Mouse (Mus musculus): ENCODE results near the gene Itgb4. TPM values are rescaled to one million over a fixed set of nuclear protein-coding genes. Genes with fewer than 3 reads are reported as not detected.
A peak's percentile ranks its signal among the peaks of the same experiment; 100 is the strongest.

Itgb4 gene
- polyA plus RNA-seq, 1 experiment = 1.3 TPM

DNA sequence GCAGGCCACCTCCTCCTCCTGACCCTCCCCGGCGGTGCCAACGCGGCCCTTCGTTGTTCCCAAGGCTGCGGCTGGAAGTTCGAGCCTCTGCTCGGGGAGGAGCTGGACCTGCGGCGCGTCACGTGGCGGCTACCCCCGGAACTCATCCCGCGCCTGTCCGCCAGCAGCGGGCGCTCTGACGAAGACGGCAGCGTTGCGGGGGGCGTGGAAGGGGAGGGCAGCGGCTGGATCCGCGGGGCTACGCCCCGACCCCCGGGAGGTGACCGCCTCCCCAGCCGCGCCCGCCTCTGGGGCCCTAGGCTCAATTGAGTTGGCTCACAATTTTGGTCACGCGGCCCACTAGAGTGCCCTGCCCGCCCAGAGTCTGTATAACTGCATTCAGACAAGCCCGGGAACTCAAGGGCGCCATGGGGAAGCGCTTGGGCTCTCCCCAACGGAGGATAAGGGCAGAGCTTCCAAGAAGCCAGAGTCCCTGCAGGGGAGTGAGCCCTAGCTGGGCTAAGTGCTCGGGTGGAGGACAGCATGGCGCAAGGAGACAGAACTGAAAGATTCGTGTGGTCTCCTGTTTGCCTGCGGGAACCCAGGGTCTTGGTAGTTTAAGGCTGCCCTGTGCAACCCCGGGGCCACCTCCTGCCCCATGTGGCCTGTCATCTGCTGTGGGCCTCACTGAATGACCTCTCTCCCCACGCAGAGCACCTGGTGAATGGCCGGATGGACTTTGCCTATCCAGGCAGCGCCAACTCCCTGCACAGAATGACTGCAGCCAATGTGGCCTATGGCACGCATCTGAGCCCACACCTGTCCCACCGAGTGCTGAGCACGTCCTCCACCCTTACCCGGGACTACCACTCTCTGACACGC, 30.6 kb downstream of the Itgb4 start:
- Histone ChIP-seq H3K4me3 (ENCODE audit: insufficient read depth, low read length) (no peak overlapping the region; the same call in 1 of the 2 replicates), H3K4me1 (ENCODE audit: control insufficient read depth, insufficient read depth, low read length) (peaks cover 3% of the 10 kb centered on the region; the same call in 1 of the 2 replicates), H3K27ac (ENCODE audit: insufficient read depth, low read length) (peak overlapping the region; percentile 3)
- TF ChIP-seq POLR2A (IDR thresholded peaks at IDR 0.05; ENCODE audit: low read depth, low read length) (peak; percentile 46), CTCF (IDR thresholded peaks at IDR 0.05; ENCODE audit: borderline replicate concordance, insufficient read depth, low read length) (peak; percentile 72)

GRCm38 (mm10) chr11:116005701-116006419, 31.4 kb downstream of the Itgb4 start:
- peaks cover 3% of the 10 kb centered on the region; the same call in 1 of the 2 replicates for H3K4me1 ChIP-seq (ENCODE audit: control insufficient read depth, insufficient read depth, low read length)
- TF ChIP-seq POLR2A (IDR thresholded peaks at IDR 0.05; ENCODE audit: low read depth, low read length) (no peak; the same call in 1 of the 2 replicates), CTCF (IDR thresholded peaks at IDR 0.05; ENCODE audit: borderline replicate concordance, insufficient read depth, low read length) (no peak)
- H3K27ac ChIP-seq (ENCODE audit: insufficient read depth, low read length) = no peak overlapping the region
- no peak overlapping the region for H3K4me3 ChIP-seq (ENCODE audit: insufficient read depth, low read length)

DNA sequence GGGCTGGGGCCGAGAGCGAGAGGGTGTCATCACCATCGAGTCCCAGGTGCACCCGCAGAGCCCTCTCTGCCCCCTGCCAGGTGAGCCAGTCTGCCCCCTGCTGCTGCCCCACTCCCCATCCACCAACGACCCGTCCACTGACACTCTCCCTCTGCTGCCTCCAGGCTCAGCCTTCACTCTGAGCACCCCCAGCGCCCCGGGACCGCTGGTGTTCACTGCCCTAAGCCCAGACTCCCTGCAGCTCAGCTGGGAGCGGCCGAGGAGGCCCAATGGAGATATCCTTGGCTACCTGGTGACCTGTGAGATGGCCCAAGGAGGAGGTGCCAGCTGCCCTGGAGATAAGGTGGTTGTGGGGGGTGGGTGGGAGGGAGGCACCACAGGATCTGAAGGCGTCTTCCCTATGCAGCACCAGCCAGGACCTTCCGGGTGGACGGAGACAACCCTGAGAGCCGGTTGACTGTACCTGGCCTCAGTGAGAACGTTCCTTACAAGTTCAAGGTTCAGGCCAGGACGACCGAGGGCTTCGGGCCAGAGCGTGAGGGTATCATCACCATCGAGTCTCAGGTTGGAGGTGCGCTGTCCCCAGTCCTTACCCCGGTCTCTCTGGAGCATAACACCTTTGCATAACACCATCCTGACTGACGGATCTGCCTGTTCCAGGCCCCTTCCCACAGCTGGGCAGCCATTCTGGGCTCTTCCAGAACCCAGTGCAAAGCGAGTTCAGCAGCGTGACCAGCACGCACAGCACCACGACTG, 32.8 kb downstream of the Itgb4 start:
- Histone ChIP-seq H3K4me3 (ENCODE audit: insufficient read depth, low read length) (no peak overlapping the region), H3K27ac (ENCODE audit: insufficient read depth, low read length) (no peak overlapping the region), H3K4me1 (ENCODE audit: control insufficient read depth, insufficient read depth, low read length) (peaks cover 3% of the 10 kb centered on the region; the same call in 1 of the 2 replicates)
- no peak for TF ChIP-seq CTCF (IDR thresholded peaks at IDR 0.05; ENCODE audit: borderline replicate concordance, insufficient read depth, low read length)

DNA sequence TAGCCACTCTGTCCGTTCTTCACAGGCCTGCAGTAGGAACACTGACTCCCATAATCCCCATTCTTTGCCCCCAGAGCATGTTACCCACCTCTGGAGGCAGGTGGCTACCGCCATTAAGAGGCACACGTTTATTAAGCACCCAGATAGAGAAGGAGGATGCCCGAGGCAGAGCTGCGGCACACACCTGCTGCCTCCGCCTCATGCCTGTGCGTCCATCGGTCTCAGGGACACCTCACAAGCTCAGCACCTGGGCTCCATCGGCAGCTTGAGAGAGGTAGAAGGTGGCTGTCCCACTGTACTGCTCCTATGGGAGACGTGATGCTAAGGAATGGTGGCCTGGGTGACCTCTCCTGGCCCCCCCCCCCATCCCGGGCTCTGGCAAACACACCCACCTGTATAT, 33.9 kb downstream of the Itgb4 start:
- Histone ChIP-seq H3K4me3 (ENCODE audit: insufficient read depth, low read length) (no peak overlapping the region), H3K27ac (ENCODE audit: insufficient read depth, low read length) (no peak overlapping the region), H3K4me1 (ENCODE audit: control insufficient read depth, insufficient read depth, low read length) (peaks cover 3% of the 10 kb centered on the region; the same call in 1 of the 2 replicates)
- TF ChIP-seq CTCF (IDR thresholded peaks at IDR 0.05; ENCODE audit: borderline replicate concordance, insufficient read depth, low read length) (no peak), POLR2A (IDR thresholded peaks at IDR 0.05; ENCODE audit: low read depth, low read length) (no peak)

GRCm38 (mm10) chr11:116008832-116009375, 34.4 kb downstream of the Itgb4 start:
- H3K4me3 ChIP-seq (ENCODE audit: insufficient read depth, low read length) = no peak overlapping the region
- no peak for TF ChIP-seq CTCF (IDR thresholded peaks at IDR 0.05; ENCODE audit: borderline replicate concordance, insufficient read depth, low read length)
- no peak for TF ChIP-seq POLR2A (IDR thresholded peaks at IDR 0.05; ENCODE audit: low read depth, low read length)
- peaks cover 3% of the 10 kb centered on the region; the same call in 1 of the 2 replicates for H3K4me1 ChIP-seq (ENCODE audit: control insufficient read depth, insufficient read depth, low read length)
- H3K27ac ChIP-seq (ENCODE audit: insufficient read depth, low read length) = no peak overlapping the region

DNA sequence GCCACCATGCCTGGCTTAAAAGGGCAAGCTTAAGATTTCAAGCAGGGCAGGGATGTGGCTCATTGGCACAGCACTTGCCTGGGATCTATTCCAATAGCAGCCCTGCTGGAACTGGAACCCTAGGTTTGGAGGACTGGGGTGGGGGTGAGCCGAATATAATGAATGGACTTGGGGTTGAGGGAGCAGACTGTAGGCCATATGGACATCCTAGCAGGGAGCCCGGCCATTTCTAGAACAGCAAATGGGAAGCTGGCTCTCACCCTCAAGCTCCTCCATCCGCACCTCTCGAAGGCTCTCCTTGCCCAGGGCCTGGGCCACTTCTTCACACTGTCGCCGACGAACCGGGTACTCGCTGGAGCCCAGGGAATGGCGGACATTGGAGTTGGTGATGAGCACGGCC, 35.2 kb downstream of the Itgb4 start:
- Histone ChIP-seq H3K4me1 (ENCODE audit: control insufficient read depth, insufficient read depth, low read length) (peaks cover 3% of the 10 kb centered on the region; the same call in 1 of the 2 replicates), H3K27ac (ENCODE audit: insufficient read depth, low read length) (no peak overlapping the region), H3K4me3 (ENCODE audit: insufficient read depth, low read length) (no peak overlapping the region)
- TF ChIP-seq CTCF (IDR thresholded peaks at IDR 0.05; ENCODE audit: borderline replicate concordance, insufficient read depth, low read length) (no peak), POLR2A (IDR thresholded peaks at IDR 0.05; ENCODE audit: low read depth, low read length) (no peak)

DNA sequence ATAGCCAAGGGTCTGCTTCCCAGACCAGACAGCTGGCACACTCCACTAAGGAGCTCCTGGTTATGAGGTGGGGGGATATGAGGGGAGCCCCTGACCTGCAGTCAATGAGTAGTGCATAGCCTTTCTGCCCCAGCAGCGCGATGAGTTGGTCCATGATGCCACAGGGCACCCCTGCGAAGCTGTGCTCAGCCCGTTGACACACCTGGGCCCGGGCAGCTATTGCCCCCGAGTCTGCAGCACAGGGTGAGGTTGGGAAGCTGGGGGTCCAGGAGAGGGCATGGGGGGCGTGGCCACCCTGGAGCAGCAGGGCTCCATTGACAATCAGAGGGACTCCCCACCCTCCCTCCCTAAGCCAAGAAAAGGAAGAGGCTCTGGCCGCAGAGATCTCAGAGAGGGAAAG, 35.6 kb downstream of the Itgb4 start:
- TF ChIP-seq CTCF (IDR thresholded peaks at IDR 0.05; ENCODE audit: borderline replicate concordance, insufficient read depth, low read length) (no peak), POLR2A (IDR thresholded peaks at IDR 0.05; ENCODE audit: low read depth, low read length) (no peak)
- Histone ChIP-seq H3K4me1 (ENCODE audit: control insufficient read depth, insufficient read depth, low read length) (peaks cover 3% of the 10 kb centered on the region; the same call in 1 of the 2 replicates), H3K4me3 (ENCODE audit: insufficient read depth, low read length) (no peak overlapping the region), H3K27ac (ENCODE audit: insufficient read depth, low read length) (no peak overlapping the region)

- H3K4me1 ChIP-seq (ENCODE audit: control insufficient read depth, insufficient read depth, low read length) = no peaks in the 10 kb centered on the region
- no peak for TF ChIP-seq POLR2A (IDR thresholded peaks at IDR 0.05; ENCODE audit: low read depth, low read length)
- TF ChIP-seq CTCF (IDR thresholded peaks at IDR 0.05; ENCODE audit: borderline replicate concordance, insufficient read depth, low read length) = no peak
- H3K4me3 ChIP-seq (ENCODE audit: insufficient read depth, low read length) = no peak overlapping the region
- no peak overlapping the region for H3K27ac ChIP-seq (ENCODE audit: insufficient read depth, low read length)
Measured at GRCm38 (mm10) chr11:116010948-116011347, 36.4 kb downstream of the Itgb4 start.
